Mouse (Mus musculus): ENCODE data around the gene Spats1. TPM values are rescaled to one million over a fixed set of nuclear protein-coding genes. Genes with fewer than 3 reads are reported as not detected.
A peak's percentile ranks its signal among the peaks of the same experiment; 100 is the strongest.
"Not testable (repeated sequence)": the region's sequence is repeated elsewhere in the genome, so short reads cannot be mapped to it uniquely, and the experiment has no call there.

Gene Spats1
- polyA plus RNA-seq, 1 experiment: 4.9 TPM

GRCm38 (mm10) chr17:45490532-45491154 is 15.4 kb upstream of the Spats1 start:
- DNase-seq (ENCODE audit: extremely low spot score in 1 of 2, low spot score in 1 of 2): no peak

GRCm38 (mm10) chr17:45489736-45490135 is 14.5 kb upstream of the Spats1 start:
- DNase-seq (ENCODE audit: extremely low spot score in 1 of 2, low spot score in 1 of 2): no peak

- DNase-seq (ENCODE audit: extremely low spot score in 1 of 2, low spot score in 1 of 2): no peak
Measured at GRCm38 (mm10) chr17:45488321-45489254, 13.4 kb upstream of the Spats1 start.

- DNase-seq (ENCODE audit: extremely low spot score in 1 of 2, low spot score in 1 of 2): no peak
Measured at GRCm38 (mm10) chr17:45487216-45487615, 12.0 kb upstream of the Spats1 start.

GRCm38 (mm10) chr17:45485581-45485980 is 10.4 kb upstream of the Spats1 start:
- DNase-seq (ENCODE audit: extremely low spot score in 1 of 2, low spot score in 1 of 2): peak in 1 of 2 experiments; percentile 35

- DNase-seq (ENCODE audit: extremely low spot score in 1 of 2, low spot score in 1 of 2): no peak
Measured at GRCm38 (mm10) chr17:45480429-45480828, 5.2 kb upstream of the Spats1 start.

- peak; percentile 44 to 93 for DNase-seq (ENCODE audit: extremely low spot score in 1 of 2, low spot score in 1 of 2)
Measured at GRCm38 (mm10) chr17:45478234-45478825, 3.1 kb upstream of the Spats1 start.

GRCm38 (mm10) chr17:45474146-45474545 is 1.1 kb downstream of the Spats1 start:
- DNase-seq (ENCODE audit: extremely low spot score in 1 of 2, low spot score in 1 of 2): no peak

GRCm38 (mm10) chr17:45473667-45474066 is 1.5 kb downstream of the Spats1 start:
- DNase-seq (ENCODE audit: extremely low spot score in 1 of 2, low spot score in 1 of 2): no peak

- peak in 1 of 2 experiments; percentile 50 for DNase-seq (ENCODE audit: extremely low spot score in 1 of 2, low spot score in 1 of 2)
Measured at GRCm38 (mm10) chr17:45470726-45471125, 4.5 kb downstream of the Spats1 start.

GRCm38 (mm10) chr17:45468302-45468701 is 6.9 kb downstream of the Spats1 start:
- DNase-seq (ENCODE audit: extremely low spot score in 1 of 2, low spot score in 1 of 2): no peak

- DNase-seq (ENCODE audit: extremely low spot score in 1 of 2, low spot score in 1 of 2): no peak
Measured at GRCm38 (mm10) chr17:45466701-45467100, 8.5 kb downstream of the Spats1 start.

GRCm38 (mm10) chr17:45464255-45464654 is 11.0 kb downstream of the Spats1 start:
- DNase-seq (ENCODE audit: extremely low spot score in 1 of 2, low spot score in 1 of 2): no peak

- DNase-seq (ENCODE audit: extremely low spot score in 1 of 2, low spot score in 1 of 2): no peak
Measured at GRCm38 (mm10) chr17:45462506-45462905, 12.7 kb downstream of the Spats1 start.

- DNase-seq (ENCODE audit: extremely low spot score in 1 of 2, low spot score in 1 of 2): no peak
Measured at GRCm38 (mm10) chr17:45459062-45459461, 16.2 kb downstream of the Spats1 start.

- DNase-seq (ENCODE audit: extremely low spot score in 1 of 2, low spot score in 1 of 2): no peak
Measured at GRCm38 (mm10) chr17:45458516-45458915, 16.7 kb downstream of the Spats1 start.

- DNase-seq (ENCODE audit: extremely low spot score in 1 of 2, low spot score in 1 of 2): no peak
Measured at GRCm38 (mm10) chr17:45457487-45457886, 17.7 kb downstream of the Spats1 start.

- peak in 1 of 2 experiments; percentile 58 for DNase-seq (ENCODE audit: extremely low spot score in 1 of 2, low spot score in 1 of 2)
Measured at GRCm38 (mm10) chr17:45456260-45457152, 18.7 kb downstream of the Spats1 start.

GRCm38 (mm10) chr17:45455783-45456182 is 19.4 kb downstream of the Spats1 start:
- not testable (repeated sequence) for DNase-seq (ENCODE audit: extremely low spot score in 1 of 2, low spot score in 1 of 2)

GRCm38 (mm10) chr17:45454794-45455193 is 20.4 kb downstream of the Spats1 start:
- no peak for DNase-seq (ENCODE audit: extremely low spot score in 1 of 2, low spot score in 1 of 2)

Data from frontal cortex, adult 2 months (tissue).